Mouse (Mus musculus): ENCODE data around the gene Capza1. TPM values are rescaled to one million over a fixed set of nuclear protein-coding genes. Genes with fewer than 3 reads are reported as not detected.

Capza1 gene
- polyA plus RNA-seq, 1 experiment from 2014 or later = 73.3 TPM

DNA sequence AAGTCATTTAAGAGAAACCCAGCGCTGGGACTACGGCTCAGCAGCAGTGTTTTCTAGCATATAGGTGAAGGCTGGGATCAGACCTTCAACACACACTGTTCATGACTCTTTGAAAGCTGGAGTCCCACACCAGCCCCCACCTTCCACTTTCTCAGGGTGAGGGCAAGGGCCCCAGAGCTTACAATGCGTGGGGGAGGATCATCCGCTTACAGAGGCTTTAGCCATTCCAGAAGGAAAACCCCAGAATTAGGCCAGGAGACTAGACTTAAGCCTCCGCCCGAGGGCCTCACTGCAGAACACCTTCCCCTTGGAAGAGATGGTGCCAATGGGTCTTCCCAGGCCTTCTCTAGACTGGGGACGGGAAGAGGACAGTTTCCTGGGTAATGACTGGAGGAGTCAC lies 91.0 kb downstream of the Capza1 start:
- Histone ChIP-seq H3K27ac (ENCODE audit: low read length) (no peak overlapping the region), H3K4me3 (ENCODE audit: low read depth, low read length) (no peak overlapping the region), H3K9ac (ENCODE audit: low read depth, low read length) (no peak overlapping the region), H3K4me1 (ENCODE audit: control insufficient read depth, low read depth, low read length) (no peaks in the 10 kb centered on the region), H3K36me3 (ENCODE audit: control insufficient read depth, insufficient read depth) (no peaks in the 10 kb centered on the region), H3K27me3 (ENCODE audit: control insufficient read depth, insufficient read depth, low read depth, low read length) (peaks cover 25% of the 10 kb centered on the region), H3K4me2 (ENCODE audit: low read depth, low read length) (no peak overlapping the region), H3K9me3 (replicated peaks; ENCODE audit: control insufficient read depth, low read length) (no peaks in the 10 kb centered on the region)
- ATAC-seq (ENCODE audit: low read depth) = no peak
- 71% methylated on average over 7 of the region's 7 CpGs for WGBS (ENCODE audit: insufficient replicate concordance)

Other genes with a start within 250 kb of the Capza1 start
- 87.4 and 87.5 TPM in 2 replicates for gene Slc16a1, start 225.8 kb downstream of the Capza1 start, polyA plus RNA-seq (2015; fragmentation: Nextera tagmentation; extraction: Ambion mirVana)
- 0.23 and 0.27 TPM in 2 replicates for gene Ppm1j, start 83.4 kb downstream of the Capza1 start, polyA plus RNA-seq (2015; fragmentation: Nextera tagmentation; extraction: Ambion mirVana)
- 0.04 TPM in 1 of 2 replicates, not detected in the other for gene Fam19a3, start 82.7 kb downstream of the Capza1 start, polyA plus RNA-seq (2015; fragmentation: Nextera tagmentation; extraction: Ambion mirVana)
- gene Rhoc, start 76.1 kb downstream of the Capza1 start, polyA plus RNA-seq (2015; fragmentation: Nextera tagmentation; extraction: Ambion mirVana) = 20.3 and 21.9 TPM in 2 replicates
- gene Mov10, start 45.9 kb downstream of the Capza1 start, polyA plus RNA-seq (2015; fragmentation: Nextera tagmentation; extraction: Ambion mirVana) = 33.8 and 36.2 TPM in 2 replicates
- 10.9 and 13.3 TPM in 2 replicates for gene St7l, start 500 bp downstream of the Capza1 start, polyA plus RNA-seq (2015; fragmentation: Nextera tagmentation; extraction: Ambion mirVana)
- gene Wnt2b, start 97.4 kb upstream of the Capza1 start, polyA plus RNA-seq (2015; fragmentation: Nextera tagmentation; extraction: Ambion mirVana) = 0.11 and 0.19 TPM in 2 replicates
- 2.1 and 3.3 TPM in 2 replicates for gene Cttnbp2nl, start 188.6 kb upstream of the Capza1 start, polyA plus RNA-seq (2015; fragmentation: Nextera tagmentation; extraction: Ambion mirVana)
- gene 4930564D02Rik, start 202.3 kb upstream of the Capza1 start, polyA plus RNA-seq (2015; fragmentation: Nextera tagmentation; extraction: Ambion mirVana) = not detected in 2 replicates

All from liver, embryonic 16.5 days (tissue).